ENCODE assay signal across 20 mouse cellular contexts in genomic region chr16:5205431-5205970, GRCm38 (mm10). TPM values are rescaled to one million over a fixed set of nuclear protein-coding genes. Genes with fewer than 3 reads are reported as not detected.
DNase-seq lines count a peak whose midpoint lies in the region; ATAC-seq and TF ChIP-seq lines count a peak whose summit lies in the region.
"Had no signal": no experiment of that assay in that cellular context is flagged by ENCODE, and none has a peak within 500 bp of the region (broad histone marks: within the 10 kb centered on the region; RNA-seq: fewer than 3 reads in every experiment).

No protein-coding gene starts in this region.

- H3K9ac ChIP-seq in heart, embryonic 11.5 days (ENCODE audit: low read depth, low read length): no peak overlapping the region
- 0 out of 2 replicates have a peak overlapping the region, but pooled peaks have one; percentile 24 for H3K9ac ChIP-seq in heart, embryonic 13.5 days
- H3K9ac ChIP-seq in heart, adult 2 months (ENCODE audit: low read depth, low read length): no peak overlapping the region

- 66% methylated on average over 5 of the region's 5 CpGs for WGBS in heart, embryonic 11.5 days (ENCODE audit: insufficient replicate concordance)
- 56% methylated on average over 5 of the region's 5 CpGs for WGBS in heart, embryonic 13.5 days
- 72% methylated on average over 5 of the region's 5 CpGs for WGBS in heart, adult 2 months

- no peak for TF ChIP-seq POLR2A in heart, adult 2 months (IDR thresholded peaks at IDR 0.05; ENCODE audit: insufficient read depth, low read depth, low read length)

- H3K9me3 ChIP-seq in heart, embryonic 11.5 days (replicated peaks; ENCODE audit: control insufficient read depth, low read length): no peaks in the 10 kb centered on the region
- H3K9me3 ChIP-seq in heart, embryonic 13.5 days: no peaks in the 10 kb centered on the region
- H3K9me3 ChIP-seq: G1E had no signal

- no peaks in the 10 kb centered on the region for H3K79me2 ChIP-seq in heart, adult 2 months (replicated peaks; ENCODE audit: control insufficient read depth, insufficient read depth, low read length)

- no peak overlapping the region for H3K4me3 ChIP-seq in heart, embryonic 11.5 days (ENCODE audit: low read depth, low read length)
- H3K4me3 ChIP-seq in heart, embryonic 13.5 days: no peak overlapping the region
- no peak overlapping the region for H3K4me3 ChIP-seq in heart, adult 2 months

- H3K27ac ChIP-seq in heart, embryonic 11.5 days (ENCODE audit: low read depth, low read length): no peak overlapping the region
- no peak overlapping the region for H3K27ac ChIP-seq in heart, embryonic 13.5 days (replicated peaks)
- no peak overlapping the region for H3K27ac ChIP-seq in heart, adult 2 months

- intact Hi-C loops in heart, adult 2 months (cut with DNase I): no loop called here

- no peak overlapping the region for H3K4me2 ChIP-seq in heart, embryonic 11.5 days
- no peak overlapping the region for H3K4me2 ChIP-seq in heart, embryonic 13.5 days

- H3K4me1 ChIP-seq in heart, embryonic 11.5 days (ENCODE audit: control insufficient read depth, insufficient read depth, low read length): peaks cover 7% of the 10 kb centered on the region; the same call in 1 of the 2 replicates
- H3K4me1 ChIP-seq in heart, embryonic 13.5 days: peaks cover 11% of the 10 kb centered on the region
- H3K4me1 ChIP-seq in heart, adult 2 months (ENCODE audit: control insufficient read depth, insufficient read depth, low read length): peaks cover 1% of the 10 kb centered on the region; the same call in 1 of the 2 replicates

- peak; percentile 93 for DNase-seq in heart, adult 11 months
- DNase-seq in heart, adult 2 months: no peak
- DNase-seq: adrenal gland, adult 2 months; adrenal gland, adult 8-10 months; adrenal gland, postnatal 10 days; adrenal gland, postnatal 14 days; adrenal gland, postnatal 25 days; adrenal gland, postnatal 36 days; B cell, adult 2 months; cerebellum, adult 11 months; cerebellum, adult 11-12 months; cerebellum, adult 18-20 months had no signal

- no peak for TF ChIP-seq CTCF in heart, adult 2 months (IDR thresholded peaks at IDR 0.05)

- no peak for ATAC-seq in heart, embryonic 11.5 days (replicated peaks; ENCODE audit: insufficient number of reproducible peaks, low FRiP score, low TSS enrichment)
- ATAC-seq in heart, embryonic 13.5 days (ENCODE audit: extremely low read depth, insufficient number of reproducible peaks, low FRiP score, low TSS enrichment): no peak
- ATAC-seq: activated CD4-positive, CD25-positive, alpha-beta regulatory T cell, adult 4 months; CD4-positive, CD25-positive, alpha-beta regulatory T cell, adult 4 months; Patski had no signal

- TF ChIP-seq EP300 in heart, adult 2 months (IDR thresholded peaks at IDR 0.05; ENCODE audit: insufficient read depth, low read depth, low read length): no peak

- H3K27me3 ChIP-seq in heart, embryonic 11.5 days (ENCODE audit: control insufficient read depth, insufficient read depth, low read length): no peaks in the 10 kb centered on the region
- no peaks in the 10 kb centered on the region for H3K27me3 ChIP-seq in heart, embryonic 13.5 days (replicated peaks)
- no peaks in the 10 kb centered on the region for H3K27me3 ChIP-seq in heart, adult 2 months (ENCODE audit: control insufficient read depth, insufficient read depth, low read length)
- H3K27me3 ChIP-seq: CH12.LX, Patski had no signal

- H3K36me3 ChIP-seq in heart, embryonic 11.5 days (ENCODE audit: control insufficient read depth, insufficient read depth, low read length): no peaks in the 10 kb centered on the region
- H3K36me3 ChIP-seq in heart, embryonic 13.5 days: peaks cover 6% of the 10 kb centered on the region
- H3K36me3 ChIP-seq in heart, adult 2 months (ENCODE audit: control insufficient read depth, insufficient read depth, low read length): no peaks in the 10 kb centered on the region

RNA-seq across cellular contexts. Expression of gene Nagpa, which starts 1.7 kb away (rescaled TPM):
- polyA plus RNA-seq in heart, embryonic 11.5 days (2014; fragmentation: Nextera tagmentation; extraction: Ambion mirVana): 11.3 and 13.0 TPM in 2 replicates
- polyA plus RNA-seq in heart, embryonic 13.5 days (2015; fragmentation: Nextera tagmentation; extraction: Ambion mirVana): 14.4 and 16.3 TPM in 2 replicates
- total RNA-seq in heart, adult 2 months (2021): 10 to 100 TPM; 11.3 to 15.7 TPM
- polyA plus RNA-seq in heart, adult 2 months (2012; rRNA removed): 22.7 and 24.2 TPM in 2 replicates

RNA-seq across cellular contexts. Expression of gene AU021092, which starts 16.6 kb away (rescaled TPM):
- polyA plus RNA-seq in heart, embryonic 11.5 days (2014; fragmentation: Nextera tagmentation; extraction: Ambion mirVana): 0.83 and 1.4 TPM in 2 replicates
- polyA plus RNA-seq in heart, embryonic 13.5 days (2015; fragmentation: Nextera tagmentation; extraction: Ambion mirVana): 3.0 and 3.7 TPM in 2 replicates
- total RNA-seq in heart, adult 2 months (2021): 10 to 100 TPM; 17.4 to 19.9 TPM
- polyA plus RNA-seq in heart, adult 2 months (2012; rRNA removed): 12.1 and 12.5 TPM in 2 replicates
- total RNA-seq: CH12.LX, G1E, MEL had no signal
- polyA plus RNA-seq: activated CD4-positive, CD25-positive, alpha-beta regulatory T cell, adult 4 months; CD4-positive, CD25-positive, alpha-beta regulatory T cell, adult 4 months; G1E had no signal

RNA-seq across cellular contexts. Expression of gene Alg1, which starts 27.9 kb away (rescaled TPM):
- 21.4 and 24.3 TPM in 2 replicates for polyA plus RNA-seq in heart, embryonic 11.5 days (2014; fragmentation: Nextera tagmentation; extraction: Ambion mirVana)
- polyA plus RNA-seq in heart, embryonic 13.5 days (2015; fragmentation: Nextera tagmentation; extraction: Ambion mirVana): 22.2 and 25.0 TPM in 2 replicates
- total RNA-seq in heart, adult 2 months (2021): 10 to 100 TPM; 12.0 to 12.5 TPM
- polyA plus RNA-seq in heart, adult 2 months (2012; rRNA removed): 34.0 and 37.1 TPM in 2 replicates

RNA-seq across cellular contexts. Expression of gene Eef2kmt, which starts 50.3 kb away (rescaled TPM):
- polyA plus RNA-seq in heart, embryonic 11.5 days (2014; fragmentation: Nextera tagmentation; extraction: Ambion mirVana): 20.5 and 24.9 TPM in 2 replicates
- 23.5 and 25.7 TPM in 2 replicates for polyA plus RNA-seq in heart, embryonic 13.5 days (2015; fragmentation: Nextera tagmentation; extraction: Ambion mirVana)
- 1 to 10 TPM; 6.9 to 8.2 TPM for total RNA-seq in heart, adult 2 months (2021)
- polyA plus RNA-seq in heart, adult 2 months (2012; rRNA removed): 27.9 and 29.7 TPM in 2 replicates

RNA-seq across cellular contexts. Expression of gene Sec14l5, which starts 58.6 kb away (rescaled TPM):
- polyA plus RNA-seq in heart, embryonic 11.5 days (2014; fragmentation: Nextera tagmentation; extraction: Ambion mirVana): 0.11 TPM in 1 of 2 replicates, not detected in the other
- polyA plus RNA-seq in heart, embryonic 13.5 days (2015; fragmentation: Nextera tagmentation; extraction: Ambion mirVana): 0.04 and 0.08 TPM in 2 replicates
- under 1 TPM; 0.73 to 0.78 TPM for total RNA-seq in heart, adult 2 months (2021)
- 2.1 and 4.3 TPM in 2 replicates for polyA plus RNA-seq in heart, adult 2 months (2012; rRNA removed)
- total RNA-seq: MEL had no signal
- polyA plus RNA-seq: activated CD4-positive, CD25-positive, alpha-beta regulatory T cell, adult 4 months; CD4-positive, CD25-positive, alpha-beta regulatory T cell, adult 4 months; G1E; Patski had no signal
